Comparison of ENCODE assay signal across 9 mouse cellular contexts in the genomic region with DNA sequence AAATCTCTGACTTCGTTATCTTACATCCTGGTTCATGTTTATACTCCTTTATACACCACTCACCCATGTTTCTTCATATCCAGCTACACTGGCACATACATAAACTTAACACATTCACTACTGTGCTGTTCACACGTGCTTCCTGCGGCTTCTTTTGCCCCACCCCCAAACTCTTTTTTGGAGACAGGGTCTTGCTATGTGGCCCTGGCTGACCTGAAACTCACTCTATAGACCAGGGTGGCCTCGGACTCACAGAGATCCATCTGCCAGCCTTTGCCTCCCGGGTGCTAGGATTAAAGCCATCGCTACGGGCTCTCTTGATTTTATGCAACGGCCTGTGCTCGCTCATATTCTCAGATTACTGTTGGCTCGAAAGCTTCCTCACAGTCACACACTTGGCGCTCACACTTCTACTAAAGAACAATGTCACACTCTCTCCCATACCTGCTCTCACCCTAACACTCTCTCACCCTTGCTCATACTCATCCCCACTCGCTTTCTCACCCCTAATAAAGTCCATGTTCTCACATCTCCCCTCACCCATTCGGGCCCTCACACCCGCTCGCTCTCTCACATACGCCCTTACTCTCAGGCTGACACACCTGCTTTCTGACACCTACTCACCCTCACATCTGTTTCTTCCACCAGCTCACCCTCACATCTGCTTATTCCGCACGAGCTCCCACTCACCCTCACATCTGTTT. TPM values are rescaled to one million over a fixed set of nuclear protein-coding genes. Genes with fewer than 3 reads are reported as not detected.
A peak's percentile ranks its signal among the peaks of the same experiment; 100 is the strongest.
DNase-seq lines count a peak whose midpoint lies in the region; ATAC-seq lines count a peak whose summit lies in the region.
"Had no signal": no experiment of that assay in that cellular context is flagged by ENCODE, and none has a peak within 500 bp of the region (broad histone marks: within the 10 kb centered on the region; RNA-seq: fewer than 3 reads in every experiment).

No protein-coding gene starts in this region.

- peak overlapping the region; percentile 67 for H3K9ac ChIP-seq in forebrain, embryonic 15.5 days (replicated peaks)
- peak overlapping the region; percentile 74 for H3K9ac ChIP-seq in liver, embryonic 11.5 days (ENCODE audit: low read depth, low read length)
- H3K9ac ChIP-seq in stomach, embryonic 14.5 days (replicated peaks; ENCODE audit: low read depth, low read length), result peak overlapping the region; percentile 68

- peak overlapping the region; percentile 78 for H3K4me2 ChIP-seq in forebrain, embryonic 15.5 days (replicated peaks)
- peak overlapping the region; percentile 91 for H3K4me2 ChIP-seq in liver, embryonic 11.5 days
- H3K4me2 ChIP-seq in stomach, embryonic 14.5 days (replicated peaks; ENCODE audit: low read depth, low read length), result peak overlapping the region; percentile 91

- no peaks in the 10 kb centered on the region for H3K36me3 ChIP-seq in forebrain, embryonic 15.5 days
- H3K36me3 ChIP-seq in liver, embryonic 11.5 days (ENCODE audit: control insufficient read depth, insufficient read depth, low read length), result no peaks in the 10 kb centered on the region
- H3K36me3 ChIP-seq in stomach, embryonic 14.5 days (ENCODE audit: control insufficient read depth, insufficient read depth, low read length), result no peaks in the 10 kb centered on the region

- peak overlapping the region; percentile 67 for H3K4me3 ChIP-seq in forebrain, embryonic 15.5 days
- peak overlapping the region; percentile 65 for H3K4me3 ChIP-seq in liver, embryonic 11.5 days (ENCODE audit: low read depth, low read length)
- peak overlapping the region; percentile 72 for H3K4me3 ChIP-seq in stomach, embryonic 14.5 days (ENCODE audit: low read depth, low read length)

- peaks cover 22% of the 10 kb centered on the region for H3K4me1 ChIP-seq in forebrain, embryonic 15.5 days
- H3K4me1 ChIP-seq in liver, embryonic 11.5 days (replicated peaks; ENCODE audit: control insufficient read depth, insufficient read depth, low read length), result peaks cover 24% of the 10 kb centered on the region
- H3K4me1 ChIP-seq in stomach, embryonic 14.5 days (ENCODE audit: control insufficient read depth, insufficient read depth, low read length), result peaks cover 11% of the 10 kb centered on the region

- ATAC-seq in forebrain, embryonic 15.5 days (replicated peaks), result no peak; the same call in none of the 2 replicates
- peak; percentile 6; the same call in 1 of the 2 replicates for ATAC-seq in liver, embryonic 11.5 days (replicated peaks; ENCODE audit: low FRiP score)
- no peak for ATAC-seq in stomach, embryonic 14.5 days (ENCODE audit: insufficient number of reproducible peaks, insufficient read depth, low FRiP score, low read depth)

- no peaks in the 10 kb centered on the region for H3K9me3 ChIP-seq in forebrain, embryonic 15.5 days
- no peaks in the 10 kb centered on the region for H3K9me3 ChIP-seq in liver, embryonic 11.5 days (ENCODE audit: control insufficient read depth, low read length)
- H3K9me3 ChIP-seq in stomach, embryonic 14.5 days (ENCODE audit: control insufficient read depth, low read depth, low read length), result no peaks in the 10 kb centered on the region

- peak; percentile 70 for DNase-seq in cerebellum, adult 9-10 months
- no peak for DNase-seq in cerebellum, postnatal 25 days
- peak; percentile 12 for DNase-seq in retina, embryonic 14.5 days (ENCODE audit: low spot score)
- no peak for DNase-seq in retina, postnatal 1 day
- no peak for DNase-seq in liver, embryonic 11.5 days (ENCODE audit: low spot score)
- no peak for DNase-seq in left cerebral cortex, postnatal 36 days (ENCODE audit: low spot score in 2 of 2)

- peak overlapping the region; percentile 73 for H3K27ac ChIP-seq in forebrain, embryonic 15.5 days (replicated peaks)
- peak overlapping the region; percentile 44 for H3K27ac ChIP-seq in liver, embryonic 11.5 days (ENCODE audit: low read depth, low read length)
- peak overlapping the region; percentile 82 for H3K27ac ChIP-seq in stomach, embryonic 14.5 days (ENCODE audit: low read length)

- WGBS in forebrain, embryonic 15.5 days, result 17% methylated on average over 18 of the region's 18 CpGs
- 11% methylated on average over 18 of the region's 18 CpGs for WGBS in liver, embryonic 11.5 days
- 6% methylated on average over 18 of the region's 18 CpGs for WGBS in stomach, embryonic 14.5 days

- intact Hi-C loops in left cerebral cortex, postnatal 36 days (cut with DNase I), result loop anchor here (1.0 kb wide), 1 partner anchor 23 kb away; the partner anchor contains the start of gene Ap2a2

- no peaks in the 10 kb centered on the region for H3K27me3 ChIP-seq in forebrain, embryonic 15.5 days
- no peaks in the 10 kb centered on the region for H3K27me3 ChIP-seq in liver, embryonic 11.5 days (replicated peaks; ENCODE audit: control insufficient read depth, insufficient read depth, low read length)
- H3K27me3 ChIP-seq in stomach, embryonic 14.5 days (ENCODE audit: control insufficient read depth, insufficient read depth, low read length), result no peaks in the 10 kb centered on the region
- H3K27me3 ChIP-seq: Patski had no signal

RNA-seq across cellular contexts. Expression of gene Chid1, which starts 0.7 kb away (rescaled TPM):
- 32.2 and 33.7 TPM in 2 replicates for polyA plus RNA-seq in forebrain, embryonic 15.5 days (2015; fragmentation: Nextera tagmentation; extraction: Ambion mirVana)
- polyA plus RNA-seq in liver, embryonic 11.5 days (2014; fragmentation: Nextera tagmentation; extraction: Ambion mirVana), result 39.2 and 48.1 TPM in 2 replicates
- 37.4 and 38.3 TPM in 2 replicates for polyA plus RNA-seq in stomach, embryonic 14.5 days (2014; fragmentation: Nextera tagmentation; extraction: Ambion mirVana)
- 10 to 100 TPM; 67.2 to 68.4 TPM for total RNA-seq in left cerebral cortex, postnatal 36 days (2021)

RNA-seq across cellular contexts. Expression of gene Ap2a2, which starts 23.0 kb away (rescaled TPM):
- polyA plus RNA-seq in forebrain, embryonic 15.5 days (2015; fragmentation: Nextera tagmentation; extraction: Ambion mirVana), result 106 and 110 TPM in 2 replicates
- polyA plus RNA-seq in liver, embryonic 11.5 days (2014; fragmentation: Nextera tagmentation; extraction: Ambion mirVana), result 94.4 and 102 TPM in 2 replicates
- 70.4 and 71.8 TPM in 2 replicates for polyA plus RNA-seq in stomach, embryonic 14.5 days (2014; fragmentation: Nextera tagmentation; extraction: Ambion mirVana)
- total RNA-seq in left cerebral cortex, postnatal 36 days (2021), result 100 to 1,000 TPM; 199 to 214 TPM

Comparison
In these comparisons a context has a peak if more than half of its experiments do, and no peak if none do; other contexts are left out.
1. DNase-seq: peak in cerebellum, adult 9-10 months (single experiment) and retina, embryonic 14.5 days (single experiment); none in cerebellum, postnatal 25 days (0 of 2), retina, postnatal 1 day (single experiment), liver, embryonic 11.5 days (single experiment) and left cerebral cortex, postnatal 36 days (0 of 2).
2. Peak in every context shown above with its lines, with median percentiles within 50 percentile points of each other: H3K27ac ChIP-seq, H3K4me2 ChIP-seq, H3K4me3 ChIP-seq and H3K9ac ChIP-seq.